Mouse (Mus musculus) B cell, adult 67 days (primary cell): ENCODE results near the gene Orc6. TPM values are rescaled to one million over a fixed set of nuclear protein-coding genes. Genes with fewer than 3 reads are reported as not detected.

Source experiments
- total RNA-seq, 2 experiments: library from RNA; stranded (reverse); gene quantifications; 4 replicates each; pipeline ENCODE4 v1.2.4; 2023

The Orc6 gene
- 10 to 100 TPM; 33.5 to 34.6 TPM for total RNA-seq

DNA sequence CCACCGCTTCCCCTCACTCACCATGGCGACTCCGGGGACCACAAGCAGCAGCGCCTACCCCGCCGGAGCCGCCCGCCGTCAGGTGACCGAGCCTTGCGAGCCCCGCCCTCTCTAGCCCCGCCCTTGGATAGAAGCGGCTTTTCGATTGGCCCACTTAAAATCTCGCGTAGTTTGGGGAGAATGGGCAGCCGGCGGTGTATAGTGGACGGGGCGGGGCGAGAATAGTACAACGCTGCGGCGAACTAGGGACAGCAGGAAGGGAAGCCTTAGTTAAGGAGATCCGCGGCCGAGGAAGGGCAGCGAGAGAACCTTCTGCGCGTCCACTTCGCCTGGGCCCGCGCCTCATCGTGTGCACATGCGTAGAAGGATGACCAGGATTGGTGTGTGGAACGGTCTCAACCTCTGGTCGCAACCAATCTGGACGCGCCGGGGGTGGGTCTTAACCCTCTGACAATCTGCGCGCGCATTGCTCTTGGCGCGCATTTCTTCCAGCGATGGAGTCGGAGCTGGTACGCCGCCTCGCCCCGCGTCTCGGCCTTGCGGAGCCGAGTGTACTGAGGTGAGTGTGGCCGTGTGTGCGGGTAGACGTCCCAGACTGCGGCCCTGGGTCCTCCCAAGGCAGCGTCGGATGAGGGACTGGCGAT lies at the start of gene Orc6, which contains the start of gene Vps35:
Orc6 (plus strand) TSS at position 199 of the 644 bp plus-strand sequence.
Vps35 (minus strand) TSS at position 369 of the 644 bp plus-strand sequence.

Other genes starting within 250 kb of the Orc6 start
- 10 to 100 TPM; 12.4 to 17.5 TPM for gene Fbxw9, start 239.6 kb upstream of the Orc6 start, total RNA-seq
- not detected for gene Gm5741, start 231.7 kb upstream of the Orc6 start, total RNA-seq
- 100 to 1,000 TPM; 112 to 143 TPM for gene Dhps, start 227.9 kb upstream of the Orc6 start, total RNA-seq
- 10 to 100 TPM; 43.3 to 49.1 TPM for gene Wdr83os, start 218.9 kb upstream of the Orc6 start, total RNA-seq
- gene Wdr83, start 218.3 kb upstream of the Orc6 start, total RNA-seq = 10 to 100 TPM; 15.8 to 22.6 TPM
- 100 to 1,000 TPM; 166 to 174 TPM for gene Man2b1, start 216.4 kb upstream of the Orc6 start, total RNA-seq
- under 1 TPM; 0.30 to 0.35 TPM for gene Zfp791, start 176.5 kb upstream of the Orc6 start, total RNA-seq
- gene Cks1brt, start 147.7 kb upstream of the Orc6 start, total RNA-seq = not detected
- not detected for gene Olfr371, start 73.6 kb upstream of the Orc6 start, total RNA-seq
- gene Vps35, start 170 bp downstream of the Orc6 start, total RNA-seq = 10 to 100 TPM; 76.9 to 79.2 TPM
- gene Mylk3, start 86.7 kb downstream of the Orc6 start, total RNA-seq = not detected
- 10 to 100 TPM; 14.3 to 22.3 TPM for gene 4921524J17Rik, start 133.2 kb downstream of the Orc6 start, total RNA-seq
- 1 to 10 TPM; 1.9 to 2.6 TPM for gene Gpt2, start 192.9 kb downstream of the Orc6 start, total RNA-seq